Mouse (Mus musculus): ENCODE measurements around the gene Wwp2.
A peak's percentile ranks its signal among the peaks of the same experiment; 100 is the strongest.
"Not testable (repeated sequence)": the region's sequence is repeated elsewhere in the genome, so short reads cannot be mapped to it uniquely, and the experiment has no call there.

The Wwp2 gene

GRCm38 (mm10) chr8:107475613-107476012 is 39.4 kb downstream of the Wwp2 start:
- peak in 1 of 2 experiments; percentile 49 for DNase-seq (ENCODE audit: low spot score in 2 of 2)

GRCm38 (mm10) chr8:107476786-107477185 is 40.6 kb downstream of the Wwp2 start:
- not testable (repeated sequence) for DNase-seq (ENCODE audit: low spot score in 2 of 2)

- no peak for DNase-seq (ENCODE audit: low spot score in 2 of 2)
Measured at GRCm38 (mm10) chr8:107478728-107479127, 42.6 kb downstream of the Wwp2 start.

- no peak for DNase-seq (ENCODE audit: low spot score in 2 of 2)
Measured at GRCm38 (mm10) chr8:107480436-107480835, 44.3 kb downstream of the Wwp2 start.

GRCm38 (mm10) chr8:107483250-107483649 is 47.1 kb downstream of the Wwp2 start:
- no peak for DNase-seq (ENCODE audit: low spot score in 2 of 2)

GRCm38 (mm10) chr8:107484956-107485355 is 48.8 kb downstream of the Wwp2 start:
- DNase-seq (ENCODE audit: low spot score in 2 of 2): no peak

GRCm38 (mm10) chr8:107488551-107488950 is 52.4 kb downstream of the Wwp2 start:
- no peak for DNase-seq (ENCODE audit: low spot score in 2 of 2)

- DNase-seq (ENCODE audit: low spot score in 2 of 2): no peak
Measured at GRCm38 (mm10) chr8:107489086-107489485, 52.9 kb downstream of the Wwp2 start.

GRCm38 (mm10) chr8:107489921-107490320 is 53.8 kb downstream of the Wwp2 start:
- DNase-seq (ENCODE audit: low spot score in 2 of 2): no peak

GRCm38 (mm10) chr8:107490649-107491048 is 54.5 kb downstream of the Wwp2 start:
- DNase-seq (ENCODE audit: low spot score in 2 of 2): no peak

GRCm38 (mm10) chr8:107491212-107491611 is 55.0 kb downstream of the Wwp2 start:
- DNase-seq (ENCODE audit: low spot score in 2 of 2): no peak

GRCm38 (mm10) chr8:107491831-107492230 is 55.7 kb downstream of the Wwp2 start:
- no peak for DNase-seq (ENCODE audit: low spot score in 2 of 2)

GRCm38 (mm10) chr8:107492802-107493201 is 56.6 kb downstream of the Wwp2 start:
- DNase-seq (ENCODE audit: low spot score in 2 of 2): peak; percentile 36 to 49

GRCm38 (mm10) chr8:107495425-107495824 is 59.3 kb downstream of the Wwp2 start:
- DNase-seq (ENCODE audit: low spot score in 2 of 2): no peak

GRCm38 (mm10) chr8:107497708-107498107 is 61.5 kb downstream of the Wwp2 start:
- no peak for DNase-seq (ENCODE audit: low spot score in 2 of 2)

GRCm38 (mm10) chr8:107498390-107498789 is 62.2 kb downstream of the Wwp2 start:
- no peak for DNase-seq (ENCODE audit: low spot score in 2 of 2)

- no peak for DNase-seq (ENCODE audit: low spot score in 2 of 2)
Measured at GRCm38 (mm10) chr8:107498806-107499205, 62.6 kb downstream of the Wwp2 start.

GRCm38 (mm10) chr8:107499519-107499918 is 63.4 kb downstream of the Wwp2 start:
- DNase-seq (ENCODE audit: low spot score in 2 of 2): no peak

- DNase-seq (ENCODE audit: low spot score in 2 of 2): no peak
Measured at GRCm38 (mm10) chr8:107502407-107502806, 66.2 kb downstream of the Wwp2 start.

GRCm38 (mm10) chr8:107502922-107503321 is 66.8 kb downstream of the Wwp2 start:
- DNase-seq (ENCODE audit: low spot score in 2 of 2): no peak

- DNase-seq (ENCODE audit: low spot score in 2 of 2): no peak
Measured at GRCm38 (mm10) chr8:107503354-107503753, 67.2 kb downstream of the Wwp2 start.

GRCm38 (mm10) chr8:107504239-107504985 is 68.2 kb downstream of the Wwp2 start:
- no peak for DNase-seq (ENCODE audit: low spot score in 2 of 2)

GRCm38 (mm10) chr8:107505271-107505670 is 69.1 kb downstream of the Wwp2 start:
- no peak for DNase-seq (ENCODE audit: low spot score in 2 of 2)

GRCm38 (mm10) chr8:107507019-107507418 is 70.9 kb downstream of the Wwp2 start:
- DNase-seq (ENCODE audit: low spot score in 2 of 2): no peak

Measured in frontal cortex, postnatal 36 days (tissue).